ENCODE assay signal across 9 mouse cellular contexts in genomic region chr10:127744661-127745060, GRCm38 (mm10). TPM values are rescaled to one million over a fixed set of nuclear protein-coding genes. Genes with fewer than 3 reads are reported as not detected.
DNase-seq lines count a peak whose midpoint lies in the region; ATAC-seq and TF ChIP-seq lines count a peak whose summit lies in the region.
"Had no signal": no experiment of that assay in that cellular context is flagged by ENCODE, and none has a peak within 500 bp of the region (broad histone marks: within the 10 kb centered on the region; RNA-seq: fewer than 3 reads in every experiment).

No protein-coding gene starts in this region.

- ATAC-seq in hindbrain, postnatal 0 days, result no peak
- ATAC-seq in hindbrain, embryonic 14.5 days (ENCODE audit: low FRiP score), result no peak

- H3K9me3 ChIP-seq in hindbrain, postnatal 0 days (ENCODE audit: low read length), result no peaks in the 10 kb centered on the region
- no peaks in the 10 kb centered on the region for H3K9me3 ChIP-seq in hindbrain, embryonic 14.5 days (ENCODE audit: control insufficient read depth, low read length)
- H3K9me3 ChIP-seq in MEL (replicated peaks; ENCODE audit: insufficient read depth, low read length), result no peaks in the 10 kb centered on the region
- H3K9me3 ChIP-seq: neural tube, embryonic 12.5 days had no signal

- H3K27me3 ChIP-seq in hindbrain, postnatal 0 days (ENCODE audit: insufficient read depth, low read length), result no peaks in the 10 kb centered on the region
- no peaks in the 10 kb centered on the region for H3K27me3 ChIP-seq in hindbrain, embryonic 14.5 days (ENCODE audit: control insufficient read depth, insufficient read depth, low read length)
- no peaks in the 10 kb centered on the region for H3K27me3 ChIP-seq in C2C12 (ENCODE audit: control insufficient read depth, insufficient read depth, insufficient read length)
- H3K27me3 ChIP-seq in MEL (ENCODE audit: control insufficient read depth in 1 of 2, insufficient read depth in 2 of 2, low read length in 2 of 2), result no peaks in the 10 kb centered on the region
- H3K27me3 ChIP-seq: neural tube, embryonic 12.5 days had no signal

- H3K4me2 ChIP-seq in hindbrain, postnatal 0 days (ENCODE audit: low read depth, low read length), result no peak overlapping the region
- H3K4me2 ChIP-seq in hindbrain, embryonic 14.5 days (replicated peaks), result no peak overlapping the region
- H3K4me2 ChIP-seq: neural tube, embryonic 12.5 days had no signal

- H3ac ChIP-seq in C2C12 (ENCODE audit: control insufficient read depth, insufficient read length, low read depth), result no peak overlapping the region

- peak; percentile 40 for TF ChIP-seq RAD21 in MEL (IDR thresholded peaks at IDR 0.05; ENCODE audit: low read depth, low read length)

- H3K79me2 ChIP-seq in C2C12 (ENCODE audit: control insufficient read depth, insufficient read depth) (peaks cover 48% of the 10 kb centered on the region), MEL (ENCODE audit: control insufficient read depth, insufficient read depth, low read length, poor library complexity) (peaks cover 6% of the 10 kb centered on the region)

- H3K4me1 ChIP-seq in hindbrain, postnatal 0 days (ENCODE audit: insufficient read depth, low read length), result 0 out of 2 replicates have a peak, but pooled peaks cover 6% of the 10 kb centered on the region
- H3K4me1 ChIP-seq in hindbrain, embryonic 14.5 days (replicated peaks; ENCODE audit: control insufficient read depth, insufficient read depth, low read length), result peaks cover 20% of the 10 kb centered on the region
- H3K4me1 ChIP-seq in MEL (ENCODE audit: control insufficient read depth in 1 of 2, insufficient read depth in 2 of 2, low read length in 2 of 2), result peaks cover 5 to 8% of the 10 kb centered on the region in 2 experiments; a peak in 2 of 4 replicates
- H3K4me1 ChIP-seq in embryonic fibroblast, embryonic 13.5 days (ENCODE audit: control insufficient read depth, insufficient read depth, low read length), result no peaks in the 10 kb centered on the region

- DNase-seq in hindbrain, postnatal 0 days (ENCODE audit: low spot score), result peak; percentile 68
- no peak for DNase-seq in hindbrain, embryonic 14.5 days (ENCODE audit: low spot score)
- peak; percentile 49 for DNase-seq in MEL (ENCODE audit: low read depth, low spot score)
- DNase-seq in lung, postnatal 14 days, result peak; percentile 60
- no peak for DNase-seq in frontal cortex, postnatal 36 days (ENCODE audit: low spot score in 2 of 2)
- no peak for DNase-seq in frontal cortex, postnatal 25 days (ENCODE audit: low spot score in 2 of 2)

- no peak overlapping the region for H3K9ac ChIP-seq in hindbrain, postnatal 0 days (replicated peaks; ENCODE audit: low read length)
- no peak overlapping the region for H3K9ac ChIP-seq in hindbrain, embryonic 14.5 days
- no peak overlapping the region for H3K9ac ChIP-seq in MEL (ENCODE audit: control insufficient read depth, low read depth, low read length, poor library complexity, severe bottlenecking)
- H3K9ac ChIP-seq: neural tube, embryonic 12.5 days had no signal

- 68% methylated on average over 5 of the region's 5 CpGs for WGBS in hindbrain, postnatal 0 days
- 68% methylated on average over 5 of the region's 5 CpGs for WGBS in hindbrain, embryonic 14.5 days

- H3K36me3 ChIP-seq in hindbrain, postnatal 0 days (ENCODE audit: insufficient read depth, low read length), result peaks cover 39% of the 10 kb centered on the region
- H3K36me3 ChIP-seq in hindbrain, embryonic 14.5 days (replicated peaks; ENCODE audit: control insufficient read depth, insufficient read depth), result peaks cover 68% of the 10 kb centered on the region
- H3K36me3 ChIP-seq in C2C12 (ENCODE audit: control insufficient read depth, insufficient read depth) (peaks cover 60% of the 10 kb centered on the region), MEL (ENCODE audit: control insufficient read depth in 1 of 2, insufficient read depth in 2 of 2, low read length in 2 of 2) (peaks cover 2 to 12% of the 10 kb centered on the region in 2 experiments; a peak in 2 of 4 replicates)

- H3K4me3 ChIP-seq in hindbrain, postnatal 0 days (ENCODE audit: low read length), result no peak overlapping the region
- no peak overlapping the region for H3K4me3 ChIP-seq in hindbrain, embryonic 14.5 days (replicated peaks; ENCODE audit: low read length)
- H3K4me3 ChIP-seq in C2C12 (ENCODE audit: insufficient read depth, poor library complexity, severe bottlenecking) (no peak overlapping the region), MEL (ENCODE audit: control insufficient read depth in 1 of 2, insufficient read depth in 1 of 2, low read depth in 2 of 2, low read length in 2 of 2) (no peak overlapping the region)
- H3K4me3 ChIP-seq in embryonic fibroblast, embryonic 13.5 days (ENCODE audit: insufficient read depth, low read length), result no peak overlapping the region
- H3K4me3 ChIP-seq: neural tube, embryonic 12.5 days had no signal

- H3K27ac ChIP-seq in hindbrain, postnatal 0 days, result no peak overlapping the region
- H3K27ac ChIP-seq in hindbrain, embryonic 14.5 days, result no peak overlapping the region
- H3K27ac ChIP-seq in MEL (ENCODE audit: control insufficient read depth, low read depth, low read length), result no peak overlapping the region
- no peak overlapping the region for H3K27ac ChIP-seq in embryonic fibroblast, embryonic 13.5 days (ENCODE audit: insufficient read depth, low read length)
- H3K27ac ChIP-seq: neural tube, embryonic 12.5 days had no signal

- H3K79me3 ChIP-seq in C2C12 (ENCODE audit: low read depth), result peaks cover 34% of the 10 kb centered on the region

- peak; percentile 68 for TF ChIP-seq CTCF in hindbrain, postnatal 0 days (IDR thresholded peaks at IDR 0.05; ENCODE audit: low read depth)
- TF ChIP-seq CTCF in C2C12 (IDR thresholded peaks at IDR 0.05; ENCODE audit: control insufficient read depth, insufficient read depth, insufficient read length) (peak; percentile 33), MEL (IDR thresholded peaks at IDR 0.05 in 2 of 3, conservative IDR thresholded peaks at IDR 0.05 in 1 of 3; ENCODE audit: control insufficient read depth in 1 of 3, insufficient read depth in 1 of 3, low read depth in 2 of 3, low read length in 3 of 3, poor library complexity in 1 of 3, severe bottlenecking in 1 of 3) (peak; percentile 75 to 77 (median 76))
- 0 out of 2 replicates have a peak, but pooled peaks have one; percentile 22 for TF ChIP-seq CTCF in embryonic fibroblast, embryonic 13.5 days (IDR thresholded peaks at IDR 0.05; ENCODE audit: borderline replicate concordance, insufficient read depth, low read length)

- TF ChIP-seq POLR2A in MEL (IDR thresholded peaks at IDR 0.05; ENCODE audit: control insufficient read depth in 1 of 2, insufficient read depth in 1 of 2, low read depth in 1 of 2, low read length in 2 of 2, poor library complexity in 1 of 2), result no peak
- no peak for TF ChIP-seq POLR2A in embryonic fibroblast, embryonic 13.5 days (IDR thresholded peaks at IDR 0.05; ENCODE audit: low read depth, low read length)

- TF ChIP-seq EP300 in MEL (IDR thresholded peaks at IDR 0.05; ENCODE audit: low read depth in 1 of 2, low read length in 2 of 2), result no peak

RNA-seq across cellular contexts. Expression of gene Zbtb39, which starts 5.3 kb away (rescaled TPM):
- total RNA-seq in hindbrain, postnatal 0 days (2014; rRNA removed), result 9.9 and 11.5 TPM in 2 replicates
- 2.4 and 2.5 TPM in 2 replicates for polyA plus RNA-seq in hindbrain, postnatal 0 days (2015; fragmentation: Nextera tagmentation; extraction: Ambion mirVana)
- polyA plus RNA-seq in hindbrain, embryonic 14.5 days (2014; fragmentation: Nextera tagmentation; extraction: Ambion mirVana), result 4.3 and 4.7 TPM in 2 replicates
- polyA plus RNA-seq in C2C12 (2012; fragmentation: generic; extraction: Trizol) (3.5 TPM), MEL (2012; ENCODE audit: insufficient read depth in 1 of 2, insufficient read length in 2 of 2, low read depth in 1 of 2, low replicate concordance in 2 of 2, missing spikeins in 1 of 2) (10 to 100 TPM in 1 of 2 experiments, not detected in 1; 11.0 TPM)
- total RNA-seq in MEL (2012; rRNA removed), result 4.8 and 5.1 TPM in 2 replicates
- 5.4 and 5.8 TPM in 2 replicates for polyA plus RNA-seq in embryonic fibroblast, embryonic 13.5 days (2011; ENCODE audit: insufficient read length, low read depth, missing spikeins)

RNA-seq across cellular contexts. Expression of gene Gpr182, which starts 6.9 kb away (rescaled TPM):
- total RNA-seq in hindbrain, postnatal 0 days (2014; rRNA removed), result 1.9 and 2.9 TPM in 2 replicates
- 2.3 TPM in 2 replicates for polyA plus RNA-seq in hindbrain, postnatal 0 days (2015; fragmentation: Nextera tagmentation; extraction: Ambion mirVana)
- polyA plus RNA-seq in hindbrain, embryonic 14.5 days (2014; fragmentation: Nextera tagmentation; extraction: Ambion mirVana), result 0.70 and 0.87 TPM in 2 replicates
- polyA plus RNA-seq in C2C12 (2012; fragmentation: generic; extraction: Trizol) (0.09 TPM), MEL (2012; ENCODE audit: insufficient read depth in 1 of 2, insufficient read length in 2 of 2, low read depth in 1 of 2, low replicate concordance in 2 of 2, missing spikeins in 1 of 2) (under 1 TPM in 1 of 2 experiments, not detected in 1; 0.58 TPM)
- 0.04 TPM in 1 of 2 replicates, not detected in the other for total RNA-seq in MEL (2012; rRNA removed)
- polyA plus RNA-seq in embryonic fibroblast, embryonic 13.5 days (2011; ENCODE audit: insufficient read length, low read depth, missing spikeins), result not detected in 2 replicates

RNA-seq across cellular contexts. Expression of gene Rdh1, which starts 14.9 kb away (rescaled TPM):
- 0.14 TPM in 1 of 2 replicates, not detected in the other for total RNA-seq in hindbrain, postnatal 0 days (2014; rRNA removed)
- not detected in 2 replicates for polyA plus RNA-seq in hindbrain, postnatal 0 days (2015; fragmentation: Nextera tagmentation; extraction: Ambion mirVana)
- 0.05 TPM in 1 of 2 replicates, not detected in the other for polyA plus RNA-seq in hindbrain, embryonic 14.5 days (2014; fragmentation: Nextera tagmentation; extraction: Ambion mirVana)
- polyA plus RNA-seq in C2C12 (2012; fragmentation: generic; extraction: Trizol) (0.01 TPM), MEL (2012; ENCODE audit: insufficient read depth in 1 of 2, insufficient read length in 2 of 2, low read depth in 1 of 2, low replicate concordance in 2 of 2, missing spikeins in 1 of 2) (not detected)
- total RNA-seq in MEL (2012; rRNA removed), result not detected in 2 replicates
- polyA plus RNA-seq in embryonic fibroblast, embryonic 13.5 days (2011; ENCODE audit: insufficient read length, low read depth, missing spikeins), result 0.17 and 0.30 TPM in 2 replicates

RNA-seq across cellular contexts. Expression of gene Rdh16f1, which starts 14.9 kb away (rescaled TPM):
- total RNA-seq in hindbrain, postnatal 0 days (2014; rRNA removed), result not detected in 2 replicates
- polyA plus RNA-seq in hindbrain, postnatal 0 days (2015; fragmentation: Nextera tagmentation; extraction: Ambion mirVana), result 0.50 and 0.54 TPM in 2 replicates
- not detected in 2 replicates for polyA plus RNA-seq in hindbrain, embryonic 14.5 days (2014; fragmentation: Nextera tagmentation; extraction: Ambion mirVana)
- polyA plus RNA-seq in C2C12 (2012; fragmentation: generic; extraction: Trizol), result not detected
- not detected in 2 replicates for total RNA-seq in MEL (2012; rRNA removed)
- not detected for polyA plus RNA-seq in MEL (2012; ENCODE audit: insufficient read depth in 1 of 2, insufficient read length in 2 of 2, low read depth in 1 of 2, low replicate concordance in 2 of 2, missing spikeins in 1 of 2)
- not detected in 2 replicates for polyA plus RNA-seq in embryonic fibroblast, embryonic 13.5 days (2011; ENCODE audit: insufficient read length, low read depth, missing spikeins)
- polyA plus RNA-seq: neural tube, embryonic 12.5 days had no signal

RNA-seq across cellular contexts. Expression of gene Tac2, which starts 20.4 kb away (rescaled TPM):
- total RNA-seq in hindbrain, postnatal 0 days (2014; rRNA removed), result 2.3 and 5.4 TPM in 2 replicates
- polyA plus RNA-seq in hindbrain, postnatal 0 days (2015; fragmentation: Nextera tagmentation; extraction: Ambion mirVana), result 5.6 and 6.7 TPM in 2 replicates
- 0.41 and 0.44 TPM in 2 replicates for polyA plus RNA-seq in hindbrain, embryonic 14.5 days (2014; fragmentation: Nextera tagmentation; extraction: Ambion mirVana)
- polyA plus RNA-seq in C2C12 (2012; fragmentation: generic; extraction: Trizol) (not detected), MEL (2012; ENCODE audit: insufficient read depth in 1 of 2, insufficient read length in 2 of 2, low read depth in 1 of 2, low replicate concordance in 2 of 2, missing spikeins in 1 of 2) (under 1 TPM in 1 of 2 experiments, not detected in 1; 0.32 TPM)
- not detected in 2 replicates for total RNA-seq in MEL (2012; rRNA removed)
- polyA plus RNA-seq in embryonic fibroblast, embryonic 13.5 days (2011; ENCODE audit: insufficient read length, low read depth, missing spikeins), result not detected in 2 replicates

Comparison
In these comparisons a context has a peak if more than half of its experiments do, and no peak if none do; other contexts are left out.
1. DNase-seq: peak in hindbrain, postnatal 0 days (single experiment), MEL (single experiment) and lung, postnatal 14 days (single experiment); none in hindbrain, embryonic 14.5 days (single experiment), frontal cortex, postnatal 36 days (0 of 2) and frontal cortex, postnatal 25 days (0 of 2).
2. CTCF ChIP-seq: peak in every context shown above with its lines; median percentile 76 in MEL; 68 in hindbrain, postnatal 0 days; 33 in C2C12; 22 in embryonic fibroblast, embryonic 13.5 days.